Mouse (Mus musculus) stomach, postnatal 0 days (tissue): ENCODE data around the gene Nxn. TPM values are rescaled to one million over a fixed set of nuclear protein-coding genes. Genes with fewer than 3 reads are reported as not detected.
A peak's percentile ranks its signal among the peaks of the same experiment; 100 is the strongest.

ENCODE experiments used
- ATAC-seq: fragments of 200-750 bp; cut with Nextera tagmentation; 2 replicates; pipeline ENCODE4 v1.8.0; 2017; ENCODE audit not compliant: low FRiP score, low TSS enrichment
- DNase-seq: peaks from one replicate; pipeline ENCODE4 v3.0.0-alpha.2; 2016; ENCODE audit warnings: low spot score
- H3K27ac ChIP-seq: fragments of 300-500 bp; sonication (generic); replicated peaks from 2 replicates; pipeline ENCODE4 v1.5.1; 2014; ENCODE audit warnings: mild to moderate bottlenecking, control low read depth
- H3K27me3 ChIP-seq: fragments of 300-500 bp; sonication (generic); 2 replicates; pipeline ENCODE4 v1.6.1; 2014; ENCODE audit warnings: low read length; ENCODE audit not compliant: control insufficient read depth, insufficient read depth
- H3K36me3 ChIP-seq: fragments of 300-500 bp; sonication (generic); 2 replicates; pipeline ENCODE4 v1.6.1; 2014; ENCODE audit warnings: low read length, mixed read lengths; ENCODE audit not compliant: control insufficient read depth, insufficient read depth
- H3K4me1 ChIP-seq: fragments of 300-500 bp; sonication (generic); replicated peaks from 2 replicates; pipeline ENCODE4 v1.6.1; 2014; ENCODE audit warnings: antibody characterized with exemption; ENCODE audit not compliant: control insufficient read depth, insufficient read depth
- H3K4me2 ChIP-seq: fragments of 300-500 bp; sonication (generic); replicated peaks from 2 replicates; pipeline ENCODE4 v1.6.1; 2014; ENCODE audit warnings: low read depth, mild to moderate bottlenecking, control low read depth, moderate library complexity
- H3K4me3 ChIP-seq: fragments of 300-500 bp; sonication (generic); 2 replicates; pipeline ENCODE4 v1.5.1; 2014; ENCODE audit warnings: low read depth, low read length, control low read depth
- H3K9ac ChIP-seq: fragments of 300-500 bp; sonication (generic); 2 replicates; pipeline ENCODE4 v1.6.1; 2014; ENCODE audit warnings: mild to moderate bottlenecking, low read length, control low read depth, mixed read lengths
- H3K9me3 ChIP-seq: fragments of 300-500 bp; sonication (generic); 2 replicates; pipeline ENCODE4 v1.6.1; 2016; ENCODE audit warnings: low read length; ENCODE audit not compliant: control insufficient read depth
- CTCF ChIP-seq: IDR thresholded peaks from 2 replicates; pipeline ENCODE4 v1.5.1; 2016; ENCODE audit warnings: antibody characterized with exemption, low read depth, mild to moderate bottlenecking, moderate library complexity
- EP300 ChIP-seq: optimal IDR thresholded peaks from 2 replicates; pipeline ENCODE3; 2016; ENCODE audit warnings: antibody characterized with exemption
- whole genome bisulfite sequencing: fragments of 180-500 bp; shearing (Covaris S2); extraction: QIAGEN DNeasy Blood & Tissue Kit; methylation state at CpG from one replicate; pipeline ENCODE4 v1.1.7; 2014; 5-methylcytosine and 5-hydroxymethylcytosine counted together
- polyA plus RNA-seq: library from polyadenylated mRNA; unstranded; fragments of >200 nt; fragmentation: Nextera tagmentation; extraction: Ambion mirVana; gene quantifications from 2 replicates; pipeline ENCODE4 v1.2.1, GENCODE M21; 2015

Gene Nxn
- polyA plus RNA-seq, 1 experiment from 2014 or later, result 24.0 TPM

DNA sequence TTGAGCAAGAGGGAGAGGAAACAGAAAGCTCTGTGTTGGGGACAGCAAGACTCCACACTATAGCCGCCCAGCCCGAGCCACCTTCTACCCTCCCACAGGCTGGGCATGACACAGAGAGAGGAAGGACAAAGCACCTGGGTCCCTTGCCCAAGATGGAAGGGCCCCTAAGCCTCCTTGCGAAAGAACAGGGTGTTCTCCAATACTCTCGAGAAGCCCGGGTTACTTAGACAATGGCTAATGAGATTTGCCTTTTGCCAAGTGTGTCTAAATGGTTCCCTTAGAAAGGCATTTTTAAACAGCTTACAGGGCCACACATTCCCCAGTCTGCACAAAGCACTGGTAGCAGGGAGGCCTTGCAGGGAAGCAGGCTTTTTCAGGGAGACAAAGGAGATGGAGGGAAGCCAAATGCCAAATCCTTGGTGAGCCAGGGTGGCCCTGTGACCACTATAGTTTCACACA is 130.9 kb downstream of the Nxn start:
- no peak overlapping the region for H3K4me2 ChIP-seq
- ATAC-seq (peak; percentile 24; the same call in 1 of the 2 replicates), DNase-seq (no peak)
- no peaks in the 10 kb centered on the region for H3K27me3 ChIP-seq
- no peak overlapping the region for H3K4me3 ChIP-seq
- H3K9me3 ChIP-seq, result no peaks in the 10 kb centered on the region
- H3K27ac ChIP-seq, result peak overlapping the region; percentile 53
- no peak overlapping the region for H3K9ac ChIP-seq
- no peak for TF ChIP-seq EP300
- TF ChIP-seq CTCF, result no peak
- H3K4me1 ChIP-seq, result no peaks in the 10 kb centered on the region
- peaks cover 3% of the 10 kb centered on the region; the same call in 1 of the 2 replicates for H3K36me3 ChIP-seq
- 36% methylated on average over 5 of the region's 5 CpGs for WGBS

DNA sequence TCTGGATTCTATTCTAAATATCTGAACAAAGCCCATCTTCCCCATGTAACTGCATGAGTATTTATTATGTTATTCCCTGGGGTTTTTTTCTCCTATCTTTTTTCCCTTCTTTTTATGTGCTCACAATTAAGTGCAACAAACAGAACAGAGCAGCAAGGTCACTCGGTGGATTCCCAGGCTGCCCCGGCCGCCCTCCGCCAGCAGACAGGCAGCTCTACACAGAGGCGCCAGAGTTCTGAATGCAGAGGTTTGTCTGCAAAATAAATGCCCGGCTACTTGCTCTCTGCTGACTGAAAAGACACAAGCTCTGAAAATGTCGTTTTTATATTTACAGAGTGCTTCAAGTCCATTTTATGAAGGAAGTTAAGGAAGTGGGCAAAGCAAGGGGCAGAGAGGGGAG is 131.4 kb downstream of the Nxn start:
- Histone ChIP-seq H3K4me3 (no peak overlapping the region), H3K4me2 (no peak overlapping the region), H3K4me1 (no peaks in the 10 kb centered on the region), H3K9ac (no peak overlapping the region), H3K9me3 (no peaks in the 10 kb centered on the region), H3K27me3 (no peaks in the 10 kb centered on the region), H3K36me3 (peaks cover 3% of the 10 kb centered on the region; the same call in 1 of the 2 replicates), H3K27ac (peak overlapping the region; percentile 41; the same call in 1 of the 2 replicates)
- WGBS, result 65% methylated on average over 7 of the region's 7 CpGs
- DNase-seq (no peak), ATAC-seq (no peak)
- TF ChIP-seq EP300, result no peak
- no peak for TF ChIP-seq CTCF

DNA sequence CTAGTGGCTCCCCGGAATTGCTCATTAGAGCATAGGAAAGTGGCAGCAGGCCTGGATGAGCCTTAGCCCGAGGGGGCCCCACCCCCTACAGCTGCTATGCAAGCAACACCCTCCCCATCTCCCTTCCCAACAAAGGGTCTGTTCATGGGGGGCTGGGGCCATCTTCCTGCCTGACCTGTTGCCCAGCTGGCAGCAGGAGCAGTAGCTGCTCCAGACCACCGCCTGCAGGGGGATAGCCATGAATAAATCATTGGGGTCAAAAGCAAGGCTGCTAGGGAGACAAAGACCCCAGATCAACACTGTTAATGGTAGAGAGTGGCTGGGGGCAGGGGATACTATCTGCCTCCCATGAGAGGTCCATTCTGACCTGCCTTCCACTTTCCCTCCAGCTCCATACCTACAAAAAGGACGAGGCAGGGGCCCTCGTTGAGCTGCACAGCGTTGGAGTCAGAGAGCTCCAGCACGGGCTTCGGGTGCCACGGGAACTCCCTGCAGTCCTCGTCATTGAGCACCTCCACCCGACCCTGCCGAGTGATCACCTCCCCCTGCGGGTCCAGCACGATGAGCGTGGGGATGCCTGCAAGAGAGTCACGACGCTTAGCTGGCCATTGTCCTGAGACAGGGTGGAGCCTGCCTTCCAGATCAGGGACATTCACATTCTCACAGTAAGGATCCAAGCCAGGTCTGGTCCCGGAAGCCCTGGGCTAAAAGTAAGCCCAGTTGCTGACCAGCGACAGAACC is 136.2 kb downstream of the Nxn start:
- Histone ChIP-seq H3K9ac (no peak overlapping the region), H3K27ac (no peak overlapping the region), H3K4me3 (no peak overlapping the region), H3K27me3 (no peaks in the 10 kb centered on the region), H3K9me3 (no peaks in the 10 kb centered on the region), H3K4me1 (no peaks in the 10 kb centered on the region), H3K4me2 (no peak overlapping the region), H3K36me3 (peaks cover 10% of the 10 kb centered on the region)
- 33% methylated on average over 19 of the region's 19 CpGs for WGBS
- no peak for ATAC-seq
- no peak for DNase-seq
- TF ChIP-seq EP300 (no peak), CTCF (no peak)

DNA sequence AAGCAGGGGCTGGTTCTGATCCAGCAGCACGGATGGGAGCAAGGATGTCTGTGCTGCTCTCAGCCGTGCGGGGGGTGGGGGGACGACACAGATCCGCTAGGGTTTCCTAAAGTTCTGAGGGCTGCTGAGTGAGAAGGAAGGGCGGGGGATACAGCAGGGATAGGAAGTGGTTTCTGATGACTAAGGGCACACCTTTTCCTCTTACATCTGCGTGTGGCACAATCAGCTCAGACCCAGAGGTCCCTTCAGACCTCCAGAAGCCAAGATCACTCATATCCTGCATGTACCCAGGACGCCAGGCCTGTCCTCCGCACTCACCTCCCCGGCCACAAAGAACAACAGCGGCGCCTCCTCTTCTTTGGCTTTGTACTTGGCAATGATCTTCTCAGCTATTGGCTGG is 137.7 kb downstream of the Nxn start:
- TF ChIP-seq CTCF (no peak), EP300 (no peak)
- Histone ChIP-seq H3K9ac (no peak overlapping the region), H3K27ac (no peak overlapping the region), H3K36me3 (peaks cover 10% of the 10 kb centered on the region), H3K4me1 (no peaks in the 10 kb centered on the region), H3K27me3 (no peaks in the 10 kb centered on the region), H3K9me3 (no peaks in the 10 kb centered on the region), H3K4me2 (no peak overlapping the region), H3K4me3 (no peak overlapping the region)
- DNase-seq, result no peak
- no peak for ATAC-seq
- WGBS, result 73% methylated on average over 12 of the region's 12 CpGs

DNA sequence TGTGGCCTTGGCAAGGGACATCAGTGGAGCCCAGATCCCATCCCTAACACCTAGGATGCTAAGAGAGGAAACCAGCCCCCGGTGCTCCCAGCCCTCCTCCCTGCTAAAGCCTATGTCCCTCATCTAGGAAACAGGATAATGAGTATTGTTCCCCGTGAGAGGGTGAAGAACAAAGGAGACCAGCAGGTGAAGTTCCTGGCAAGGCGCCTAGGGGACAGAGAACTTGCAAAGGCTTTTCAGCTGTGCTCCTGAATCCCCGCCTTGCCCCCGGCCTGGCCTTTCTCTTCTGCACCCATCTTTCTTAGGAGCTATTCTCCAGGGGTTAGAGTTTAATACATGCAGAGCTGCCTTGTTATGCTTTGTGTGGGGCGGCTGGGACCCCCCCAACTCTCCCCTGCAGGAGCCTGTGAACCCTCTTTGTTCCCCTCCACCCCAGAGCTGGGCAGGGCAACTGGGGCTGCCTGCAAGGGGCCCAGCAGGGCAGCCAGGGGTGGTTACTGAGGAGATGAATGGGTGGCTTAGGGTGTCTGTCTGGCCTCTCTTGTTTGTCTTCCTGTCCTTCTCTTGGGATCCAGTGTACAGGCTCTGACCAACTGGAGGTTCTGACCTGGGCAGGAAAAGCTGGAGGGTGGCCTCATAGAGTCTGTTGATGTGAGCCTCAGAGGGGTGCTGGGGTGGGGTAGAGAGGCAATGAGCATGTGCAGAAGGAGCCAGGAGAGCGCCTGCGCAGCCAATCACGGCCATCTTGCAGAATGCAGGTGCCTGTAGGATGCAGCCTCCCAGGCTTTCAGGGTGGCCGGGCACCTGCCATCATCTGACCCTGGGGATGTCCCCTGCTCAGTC is 138.5 kb downstream of the Nxn start:
- no peak overlapping the region for H3K4me3 ChIP-seq
- DNase-seq (no peak), ATAC-seq (no peak)
- H3K36me3 ChIP-seq, result peaks cover 10% of the 10 kb centered on the region
- H3K9ac ChIP-seq, result no peak overlapping the region
- H3K27ac ChIP-seq, result no peak overlapping the region
- TF ChIP-seq EP300 (no peak), CTCF (no peak)
- no peaks in the 10 kb centered on the region for H3K9me3 ChIP-seq
- H3K4me1 ChIP-seq, result no peaks in the 10 kb centered on the region
- no peak overlapping the region for H3K4me2 ChIP-seq
- 65% methylated on average over 10 of the region's 10 CpGs for WGBS
- H3K27me3 ChIP-seq, result no peaks in the 10 kb centered on the region
